Mouse (Mus musculus) embryonic fibroblast, embryonic 13.5 days (primary cell): ENCODE measurements around the gene Bak1.

Source experiments
- CTCF ChIP-seq: IDR thresholded peaks from 2 replicates; pipeline ENCODE4 v1.5.1; 2011; ENCODE audit warnings: mild to moderate bottlenecking, control low read depth, low read length, moderate library complexity, borderline replicate concordance; ENCODE audit not compliant: insufficient read depth
- POLR2A ChIP-seq: IDR thresholded peaks from 2 replicates; pipeline ENCODE4 v1.6.1; 2011; ENCODE audit warnings: low read depth, mild to moderate bottlenecking, control low read depth, low read length, moderate library complexity

GRCm38 (mm10) chr17:27077920-27078319 is 49.1 kb upstream of the Bak1 start:
- TF ChIP-seq CTCF (0 out of 2 replicates have a peak, but pooled peaks have one; percentile 17), POLR2A (no peak)
